Mouse (Mus musculus) heart, postnatal 0 days (tissue): ENCODE measurements around the gene Tmco4. TPM values are rescaled to one million over a fixed set of nuclear protein-coding genes. Genes with fewer than 3 reads are reported as not detected.
A peak's percentile ranks its signal among the peaks of the same experiment; 100 is the strongest.

Experiments used
- ATAC-seq: fragments of 200-750 bp; cut with Nextera tagmentation; 2 replicates; pipeline ENCODE4 v1.8.0; 2017; ENCODE audit warnings: low read depth, moderate number of reproducible peaks, moderate library complexity; ENCODE audit not compliant: insufficient read depth
- DNase-seq: peaks from one replicate; pipeline ENCODE4 v3.0.0-alpha.2; 2016; ENCODE audit warnings: low spot score
- H3K27ac ChIP-seq: fragments of 300-500 bp; sonication (generic); 2 replicates; pipeline ENCODE4 v1.5.1; 2014; ENCODE audit warnings: low read depth, mild to moderate bottlenecking
- H3K27me3 ChIP-seq: fragments of 300-500 bp; sonication (generic); 2 replicates; pipeline ENCODE4 v1.6.1; 2014; ENCODE audit warnings: low read length, mixed read lengths; ENCODE audit not compliant: control insufficient read depth, insufficient read depth
- H3K36me3 ChIP-seq: fragments of 300-500 bp; sonication (generic); replicated peaks from 2 replicates; pipeline ENCODE4 v1.6.1; 2014; ENCODE audit warnings: low read length, mixed read lengths; ENCODE audit not compliant: control insufficient read depth, insufficient read depth
- H3K4me1 ChIP-seq: fragments of 300-500 bp; sonication (generic); 2 replicates; pipeline ENCODE4 v1.6.1; 2014; ENCODE audit warnings: antibody characterized with exemption; ENCODE audit not compliant: control insufficient read depth, insufficient read depth
- H3K4me2 ChIP-seq: fragments of 300-500 bp; sonication (generic); 2 replicates; pipeline ENCODE4 v1.6.1; 2014; ENCODE audit warnings: low read depth, mild to moderate bottlenecking, low read length, moderate library complexity
- H3K4me3 ChIP-seq: fragments of 300-500 bp; sonication (generic); 2 replicates; pipeline ENCODE4 v1.5.1; 2014; ENCODE audit warnings: low read depth, low read length
- H3K9ac ChIP-seq: fragments of 300-500 bp; sonication (generic); replicated peaks from 2 replicates; pipeline ENCODE4 v1.6.1; 2014; ENCODE audit warnings: low read depth, low read length, mixed read lengths
- H3K9me3 ChIP-seq: fragments of 300-500 bp; sonication (generic); replicated peaks from 2 replicates; pipeline ENCODE4 v1.6.1; 2016; ENCODE audit warnings: low read length; ENCODE audit not compliant: control insufficient read depth
- CTCF ChIP-seq: IDR thresholded peaks from 2 replicates; pipeline ENCODE4 v1.5.1; 2016; ENCODE audit warnings: antibody characterized with exemption, control low read depth, low read depth
- EP300 ChIP-seq: IDR thresholded peaks from 2 replicates; pipeline ENCODE4 v1.6.1; 2016; ENCODE audit warnings: antibody characterized with exemption, low read depth
- WGBS: fragments of 180-500 bp; shearing (Covaris S2); extraction: QIAGEN DNeasy Blood & Tissue Kit; methylation state at CpG from one replicate; pipeline ENCODE4 v1.1.7; 2014; 5-methylcytosine and 5-hydroxymethylcytosine counted together
- polyA plus RNA-seq: library from polyadenylated mRNA; unstranded; fragments of >200 nt; fragmentation: Nextera tagmentation; extraction: Ambion mirVana; gene quantifications from 2 replicates; pipeline ENCODE4 v1.2.1, GENCODE M21; 2015
- total RNA-seq: library from RNA; depleted of rRNA; stranded (reverse); fragments of >200 nt; gene quantifications from 2 replicates; pipeline ENCODE4 v1.2.3, GENCODE M21; 2014; ENCODE audit warnings: low replicate concordance

The Tmco4 gene
- total and polyA plus RNA-seq, 2 experiments from 2014 or later, result 7.7 to 16.9 TPM

GRCm38 (mm10) chr4:139078313-139078712 lies 105.6 kb downstream of the Tmco4 start:
- Histone ChIP-seq H3K27me3 (peaks cover 37% of the 10 kb centered on the region), H3K4me3 (no peak overlapping the region), H3K4me1 (peaks cover 9% of the 10 kb centered on the region), H3K9me3 (no peaks in the 10 kb centered on the region), H3K4me2 (no peak overlapping the region), H3K9ac (no peak overlapping the region), H3K36me3 (no peaks in the 10 kb centered on the region), H3K27ac (no peak overlapping the region)
- ATAC-seq (no peak), DNase-seq (peak; percentile 28)
- WGBS, result 36% methylated on average over 2 of the region's 2 CpGs
- TF ChIP-seq CTCF (peak; percentile 48; the same call in 1 of the 2 replicates), EP300 (no peak)

- TF ChIP-seq EP300 (no peak), CTCF (peak; percentile 58)
- ATAC-seq, result no peak
Measured at GRCm38 (mm10) chr4:139078726-139079125, 106.0 kb downstream of the Tmco4 start.

GRCm38 (mm10) chr4:139079439-139079838 lies 106.8 kb downstream of the Tmco4 start:
- H3K27ac ChIP-seq, result no peak overlapping the region
- H3K27me3 ChIP-seq, result peaks cover 25% of the 10 kb centered on the region
- no peaks in the 10 kb centered on the region for H3K36me3 ChIP-seq
- TF ChIP-seq EP300 (no peak), CTCF (no peak)
- no peaks in the 10 kb centered on the region for H3K9me3 ChIP-seq
- ATAC-seq, result no peak
- no peak overlapping the region for H3K4me3 ChIP-seq
- DNase-seq, result no peak
- H3K4me2 ChIP-seq, result no peak overlapping the region
- no peak overlapping the region for H3K9ac ChIP-seq
- H3K4me1 ChIP-seq, result peaks cover 8% of the 10 kb centered on the region
- WGBS, result 84% methylated on average over 11 of the region's 11 CpGs

More at GRCm38 (mm10) chr4:139078726-139079125, 106.0 kb downstream of the Tmco4 start:
- peaks cover 9% of the 10 kb centered on the region for H3K4me1 ChIP-seq
- H3K27ac ChIP-seq, result no peak overlapping the region
- H3K36me3 ChIP-seq, result no peaks in the 10 kb centered on the region
- H3K27me3 ChIP-seq, result peaks cover 32% of the 10 kb centered on the region
- H3K4me3 ChIP-seq, result no peak overlapping the region
- no peak overlapping the region for H3K9ac ChIP-seq
- DNase-seq, result peak; percentile 33
- no peaks in the 10 kb centered on the region for H3K9me3 ChIP-seq
- H3K4me2 ChIP-seq, result no peak overlapping the region
- 20% methylated on average over 4 of the region's 4 CpGs for WGBS

- Histone ChIP-seq H3K27me3 (peaks cover 17% of the 10 kb centered on the region), H3K27ac (no peak overlapping the region), H3K36me3 (no peaks in the 10 kb centered on the region), H3K4me2 (no peak overlapping the region), H3K4me1 (peaks cover 4% of the 10 kb centered on the region; the same call in 1 of the 2 replicates), H3K9ac (no peak overlapping the region), H3K9me3 (no peaks in the 10 kb centered on the region), H3K4me3 (no peak overlapping the region)
- TF ChIP-seq CTCF (no peak), EP300 (no peak)
- no peak for DNase-seq
- ATAC-seq, result no peak
- 46% methylated on average over 7 of the region's 7 CpGs for WGBS
Measured at GRCm38 (mm10) chr4:139080259-139080658, 107.6 kb downstream of the Tmco4 start.

- Histone ChIP-seq H3K4me3 (no peak overlapping the region), H3K27me3 (peaks cover 6% of the 10 kb centered on the region), H3K4me1 (no peaks in the 10 kb centered on the region), H3K36me3 (no peaks in the 10 kb centered on the region), H3K9me3 (no peaks in the 10 kb centered on the region), H3K9ac (no peak overlapping the region), H3K27ac (no peak overlapping the region), H3K4me2 (no peak overlapping the region)
- ATAC-seq (no peak), DNase-seq (no peak)
- no peak for TF ChIP-seq EP300
- TF ChIP-seq CTCF, result no peak
- WGBS, result 69% methylated on average over 18 of the region's 18 CpGs
Measured at GRCm38 (mm10) chr4:139081270-139081931, 108.7 kb downstream of the Tmco4 start.
